Mouse (Mus musculus) thymus, postnatal 25 days (tissue): ENCODE data around the gene Ifnar2.
"Not testable (repeated sequence)": the region's sequence is repeated elsewhere in the genome, so short reads cannot be mapped to it uniquely, and the experiment has no call there.

Source experiments
- DNase-seq: peaks from one replicate; pipeline ENCODE4 v3.0.0; 2022

Ifnar2 gene

DNA sequence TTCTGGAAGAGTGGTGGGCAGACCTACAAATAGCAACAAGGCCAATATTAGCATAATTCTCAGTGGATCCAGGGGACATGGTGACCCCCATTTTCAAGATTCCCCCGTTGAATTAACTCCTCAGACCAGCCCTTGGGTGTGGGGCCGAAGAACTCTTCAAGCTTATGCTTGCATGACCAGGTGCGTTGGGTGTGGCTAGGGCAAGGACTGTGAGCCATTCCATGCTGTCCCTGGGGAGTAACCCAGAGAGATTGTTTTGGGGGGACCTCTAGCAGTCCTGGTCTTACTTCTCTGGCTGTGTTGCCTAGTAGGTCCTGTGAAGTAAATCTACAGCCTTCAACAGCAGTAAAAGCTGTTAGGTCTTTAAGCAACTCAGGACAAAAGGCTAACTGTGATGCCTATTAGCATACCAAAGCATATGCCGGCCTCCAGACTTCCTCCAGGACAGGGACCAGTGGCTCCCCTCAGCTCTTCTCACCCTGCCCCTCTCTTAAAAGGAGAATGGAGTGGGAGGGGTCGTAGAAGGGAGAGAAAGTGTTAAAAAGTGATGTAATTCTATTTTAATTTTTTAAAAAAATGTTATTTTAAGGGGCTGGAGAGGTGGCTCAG is 60.2 kb downstream of the Ifnar2 start:
- no peak for DNase-seq

DNA sequence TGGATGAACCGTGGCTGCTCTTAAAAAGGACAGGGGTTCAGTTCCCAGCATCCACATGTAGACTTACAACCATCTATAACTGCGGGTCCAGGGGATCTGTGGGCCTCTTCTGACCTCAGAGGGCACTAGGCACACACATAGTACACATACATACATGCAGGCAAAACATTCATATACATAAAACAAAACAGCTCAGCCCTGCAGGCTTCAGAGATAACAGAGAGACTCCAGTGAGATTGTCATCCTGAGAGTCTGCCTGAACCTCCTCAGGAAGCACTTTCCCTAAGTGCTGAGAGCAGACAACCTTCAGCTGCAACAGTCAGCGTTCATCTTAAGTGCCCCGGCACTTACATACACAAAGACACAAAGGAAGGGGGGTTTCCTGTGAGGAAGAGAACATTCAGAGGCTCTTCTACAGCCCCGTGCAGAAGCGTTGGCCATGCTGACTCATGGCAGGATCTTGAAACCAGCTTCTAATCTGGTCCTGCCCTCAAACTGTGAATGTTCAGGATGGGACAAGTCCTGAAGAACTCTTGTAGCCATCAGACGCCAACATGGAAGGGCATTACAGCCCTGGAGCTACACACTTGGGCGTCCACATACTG is 60.8 kb downstream of the Ifnar2 start:
- peak; percentile 63 for DNase-seq

GRCm38 (mm10) chr16:91434119-91434518 is 61.5 kb downstream of the Ifnar2 start:
- DNase-seq: no peak

- DNase-seq: no peak
Measured at GRCm38 (mm10) chr16:91438081-91438480, 65.5 kb downstream of the Ifnar2 start.

GRCm38 (mm10) chr16:91438599-91438998 is 66.0 kb downstream of the Ifnar2 start:
- DNase-seq: not testable (repeated sequence)

GRCm38 (mm10) chr16:91441366-91441765 is 68.8 kb downstream of the Ifnar2 start:
- DNase-seq: no peak

- peak; percentile 56 for DNase-seq
Measured at GRCm38 (mm10) chr16:91441811-91442240, 69.2 kb downstream of the Ifnar2 start.

- DNase-seq: peak; percentile 72
Measured at GRCm38 (mm10) chr16:91442446-91442845, 69.9 kb downstream of the Ifnar2 start.

DNA sequence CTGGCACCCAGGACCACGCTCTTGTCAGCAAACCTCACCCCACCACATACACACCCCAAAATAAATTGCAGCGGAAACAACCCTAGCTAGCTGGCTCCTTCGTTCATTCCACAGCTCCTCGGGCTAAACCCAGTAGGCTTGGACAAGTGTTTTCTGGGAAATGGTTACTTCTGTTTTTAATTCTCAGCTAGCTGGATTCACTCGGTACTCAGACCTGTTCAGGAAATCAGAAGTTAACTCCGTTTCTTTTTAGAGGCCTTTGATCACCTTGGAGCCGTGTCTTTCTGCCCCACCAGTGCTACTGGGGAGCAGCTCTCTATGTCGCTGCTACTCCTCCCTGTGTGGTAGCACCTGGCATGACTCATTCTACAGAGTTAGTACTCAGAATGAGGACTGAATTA is 70.6 kb downstream of the Ifnar2 start:
- peak; percentile 63 for DNase-seq

GRCm38 (mm10) chr16:91444847-91445246 is 72.3 kb downstream of the Ifnar2 start:
- no peak for DNase-seq

DNA sequence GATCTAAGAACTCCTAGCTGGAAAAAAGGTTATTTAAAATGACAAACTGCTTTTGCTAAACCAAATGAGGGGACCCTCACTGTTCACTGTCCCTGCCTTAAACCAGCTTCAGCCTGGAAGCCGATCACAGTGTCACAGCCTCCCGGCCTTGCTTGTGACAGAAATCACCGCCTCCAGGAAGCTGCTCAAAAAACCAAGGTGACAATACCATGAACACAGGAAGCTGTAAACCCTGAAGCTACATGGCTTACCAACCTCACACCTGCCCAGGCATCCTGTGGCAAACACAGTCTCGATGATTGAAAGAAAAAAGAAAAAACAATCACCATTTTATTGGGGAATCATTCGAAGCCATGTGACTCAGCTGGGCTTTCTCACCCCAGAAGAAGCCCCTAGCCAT is 73.0 kb downstream of the Ifnar2 start:
- DNase-seq: peak; percentile 75

DNA sequence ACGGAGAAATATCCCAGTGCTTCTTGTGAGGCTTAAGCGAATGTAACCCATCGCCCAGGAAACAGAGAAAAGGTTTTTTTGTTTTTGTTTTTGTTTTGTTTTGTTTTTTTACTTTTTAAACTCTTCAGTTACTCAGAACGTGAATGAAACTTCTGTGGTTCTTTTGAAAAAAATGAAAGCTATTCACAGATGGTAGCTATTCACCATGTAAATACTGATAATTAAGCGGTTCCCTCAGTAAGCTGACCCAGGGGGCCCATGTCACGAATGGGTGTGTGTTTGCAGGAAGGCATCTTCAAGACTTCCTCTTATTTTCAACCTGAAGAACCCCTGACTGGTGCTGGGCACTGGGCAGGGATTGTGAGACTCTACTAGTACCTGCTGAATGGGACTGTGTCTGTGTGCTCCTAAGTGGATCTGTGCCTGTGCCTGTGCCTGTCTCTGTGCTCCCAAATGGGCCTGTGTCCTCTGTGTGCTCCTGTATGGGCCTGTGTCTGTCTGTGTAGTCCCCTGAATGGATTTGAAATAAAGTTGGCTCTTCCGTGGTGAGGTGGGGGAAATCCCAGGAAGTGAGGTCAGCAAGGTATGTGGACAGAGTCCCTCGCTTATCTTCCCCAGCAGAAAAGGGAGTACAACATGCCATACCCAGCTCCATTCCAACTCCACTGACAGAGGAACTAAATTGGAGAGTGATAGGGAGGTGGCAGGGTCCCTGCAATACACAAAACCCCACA is 74.4 kb downstream of the Ifnar2 start:
- no peak for DNase-seq

- no peak for DNase-seq
Measured at GRCm38 (mm10) chr16:91447512-91447900, 74.9 kb downstream of the Ifnar2 start.

GRCm38 (mm10) chr16:91448088-91448487 is 75.5 kb downstream of the Ifnar2 start:
- peak; percentile 48 for DNase-seq

DNA sequence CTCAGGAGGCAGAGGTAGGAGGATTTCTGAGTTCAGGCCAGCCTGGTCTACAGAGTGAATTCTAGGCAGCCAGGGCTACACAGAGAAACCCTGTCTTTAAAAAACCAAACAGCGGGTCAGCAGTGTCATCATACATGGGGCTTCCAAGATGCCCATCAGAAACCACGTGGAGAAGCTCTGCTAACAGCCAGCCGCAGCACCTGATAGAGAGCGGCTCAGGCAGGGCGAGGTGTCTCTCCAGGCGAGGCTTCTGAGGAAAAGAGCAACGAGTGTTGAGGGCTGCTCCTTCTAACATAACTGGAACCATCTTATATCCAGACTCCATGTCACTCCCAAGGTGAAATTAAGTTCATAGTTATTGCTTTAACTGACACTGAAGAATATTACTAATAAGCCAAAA is 76.3 kb downstream of the Ifnar2 start:
- DNase-seq: no peak

GRCm38 (mm10) chr16:91450137-91451064 is 77.8 kb downstream of the Ifnar2 start:
- DNase-seq: peak; percentile 52

- DNase-seq: peak; percentile 62
Measured at GRCm38 (mm10) chr16:91451949-91452348, 79.4 kb downstream of the Ifnar2 start.

DNA sequence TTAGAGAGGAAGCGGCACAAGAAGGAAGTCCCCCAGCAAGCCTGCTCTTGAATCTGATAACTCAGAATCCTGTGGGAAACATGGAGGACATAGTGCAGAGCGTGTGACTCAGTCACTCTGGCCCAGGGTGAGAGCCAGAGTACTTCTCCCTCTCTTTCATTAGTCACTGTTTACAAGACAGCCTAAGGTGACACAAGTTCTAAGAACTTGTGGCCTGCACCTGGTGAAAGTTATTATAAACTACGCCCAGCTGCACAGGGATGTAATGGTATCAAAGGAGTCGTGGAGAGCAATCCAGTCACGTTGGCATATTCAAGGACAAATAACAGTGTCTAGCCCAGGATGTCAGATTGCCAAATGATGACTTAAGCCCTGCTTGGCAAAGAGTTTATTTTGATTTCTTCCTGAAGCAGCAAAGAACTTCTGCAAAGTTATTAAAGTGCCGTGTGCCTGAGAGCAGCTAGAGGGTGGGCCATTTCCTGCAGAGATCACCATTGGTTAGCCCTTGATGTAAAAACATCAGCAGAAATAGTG is 79.8 kb downstream of the Ifnar2 start:
- DNase-seq: no peak
